Mouse (Mus musculus) lung, postnatal 0 days (tissue): ENCODE results near the gene Arl8b. TPM values are rescaled to one million over a fixed set of nuclear protein-coding genes. Genes with fewer than 3 reads are reported as not detected.

Source experiments
- ATAC-seq: fragments of 200-750 bp; cut with Nextera tagmentation; 2 replicates; pipeline ENCODE4 v1.8.0; 2017; ENCODE audit warnings: moderate library complexity
- DNase-seq: peaks from one replicate; pipeline ENCODE4 v3.0.0-alpha.2; 2016; ENCODE audit warnings: low spot score
- H3K27ac ChIP-seq: fragments of 300-500 bp; sonication (generic); 2 replicates; pipeline ENCODE4 v1.5.1; 2014; ENCODE audit warnings: antibody characterized with exemption, mild to moderate bottlenecking, low read length, mixed read lengths
- H3K27me3 ChIP-seq: fragments of 300-500 bp; sonication (generic); replicated peaks from 2 replicates; pipeline ENCODE4 v1.6.1; 2014; ENCODE audit warnings: low read length, mixed read lengths; ENCODE audit not compliant: insufficient read depth
- H3K36me3 ChIP-seq: fragments of 300-500 bp; sonication (generic); 2 replicates; pipeline ENCODE4 v1.6.1; 2014; ENCODE audit warnings: low read length, mixed read lengths; ENCODE audit not compliant: insufficient read depth
- H3K4me1 ChIP-seq: fragments of 300-500 bp; sonication (generic); 2 replicates; pipeline ENCODE4 v1.6.1; 2014; ENCODE audit warnings: antibody characterized with exemption, low read depth, low read length, mixed read lengths; ENCODE audit not compliant: insufficient read depth
- H3K4me2 ChIP-seq: fragments of 300-500 bp; sonication (generic); replicated peaks from 2 replicates; pipeline ENCODE4 v1.6.1; 2014; ENCODE audit warnings: low read depth, mild to moderate bottlenecking, low read length, moderate library complexity, mixed read lengths
- H3K4me3 ChIP-seq: fragments of 300-500 bp; sonication (generic); 2 replicates; pipeline ENCODE4 v1.5.1; 2014; ENCODE audit warnings: low read depth, low read length
- H3K9ac ChIP-seq: fragments of 300-500 bp; sonication (generic); replicated peaks from 2 replicates; pipeline ENCODE4 v1.6.1; 2014; ENCODE audit warnings: low read depth, mild to moderate bottlenecking
- H3K9me3 ChIP-seq: fragments of 300-500 bp; sonication (generic); 2 replicates; pipeline ENCODE4 v1.6.1; 2016; ENCODE audit warnings: low read length, mixed read lengths
- CTCF ChIP-seq: IDR thresholded peaks from 2 replicates; pipeline ENCODE4 v1.5.1; 2016; ENCODE audit warnings: antibody characterized with exemption, mild to moderate bottlenecking
- EP300 ChIP-seq: IDR thresholded peaks from 2 replicates; pipeline ENCODE4 v1.6.1; 2016; ENCODE audit warnings: antibody characterized with exemption, mild to moderate bottlenecking, control low read depth
- WGBS: fragments of 180-500 bp; shearing (Covaris S2); extraction: QIAGEN DNeasy Blood & Tissue Kit; methylation state at CpG from one replicate; pipeline ENCODE4 v1.1.7; 2014; 5-methylcytosine and 5-hydroxymethylcytosine counted together
- polyA plus RNA-seq: library from polyadenylated mRNA; unstranded; fragments of >200 nt; fragmentation: Nextera tagmentation; extraction: Ambion mirVana; gene quantifications from 2 replicates; pipeline ENCODE4 v1.2.1, GENCODE M21; 2015

The Arl8b gene
- polyA plus RNA-seq, 1 experiment from 2014 or later, result 45.5 TPM

- WGBS, result 92% methylated on average over 7 of the region's 7 CpGs
- DNase-seq (no peak), ATAC-seq (no peak)
- Histone ChIP-seq H3K36me3 (peaks cover 4% of the 10 kb centered on the region; the same call in 1 of the 2 replicates), H3K9ac (no peak overlapping the region), H3K4me1 (no peaks in the 10 kb centered on the region), H3K4me3 (no peak overlapping the region), H3K27me3 (no peaks in the 10 kb centered on the region), H3K27ac (no peak overlapping the region), H3K9me3 (no peaks in the 10 kb centered on the region), H3K4me2 (no peak overlapping the region)
- TF ChIP-seq CTCF (no peak), EP300 (no peak)
Observed at GRCm38 (mm10) chr6:108844771-108845170, 61.9 kb downstream of the Arl8b start.

- DNase-seq (peak; percentile 61), ATAC-seq (peak; percentile 23; the same call in 1 of the 2 replicates)
- H3K36me3 ChIP-seq, result peaks cover 43% of the 10 kb centered on the region
- no peaks in the 10 kb centered on the region for H3K27me3 ChIP-seq
- no peaks in the 10 kb centered on the region for H3K9me3 ChIP-seq
- H3K4me2 ChIP-seq, result no peak overlapping the region
- TF ChIP-seq EP300 (no peak), CTCF (no peak)
- H3K4me3 ChIP-seq, result no peak overlapping the region
- no peak overlapping the region for H3K27ac ChIP-seq
- WGBS, result 51% methylated on average over 8 of the region's 8 CpGs
- H3K4me1 ChIP-seq, result no peaks in the 10 kb centered on the region
- no peak overlapping the region for H3K9ac ChIP-seq
Observed at GRCm38 (mm10) chr6:108852088-108852670, 69.3 kb downstream of the Arl8b start.

GRCm38 (mm10) chr6:108852986-108853385 is 70.1 kb downstream of the Arl8b start:
- DNase-seq, result no peak
- WGBS, result 94% methylated on average over 5 of the region's 5 CpGs
- ATAC-seq, result no peak

GRCm38 (mm10) chr6:108858583-108858982 is 75.7 kb downstream of the Arl8b start:
- Histone ChIP-seq H3K4me2 (no peak overlapping the region), H3K27ac (no peak overlapping the region), H3K36me3 (peaks cover 23% of the 10 kb centered on the region; the same call in 1 of the 2 replicates), H3K4me1 (no peaks in the 10 kb centered on the region), H3K9ac (no peak overlapping the region), H3K27me3 (no peaks in the 10 kb centered on the region), H3K9me3 (no peaks in the 10 kb centered on the region), H3K4me3 (no peak overlapping the region)
- TF ChIP-seq CTCF, result no peak
- no peak for TF ChIP-seq EP300
- ATAC-seq (no peak), DNase-seq (no peak)
- WGBS, result 96% methylated on average over 9 of the region's 9 CpGs

More at GRCm38 (mm10) chr6:108852986-108853385, 70.1 kb downstream of the Arl8b start:
- no peaks in the 10 kb centered on the region for H3K27me3 ChIP-seq
- H3K27ac ChIP-seq, result no peak overlapping the region
- no peak overlapping the region for H3K4me2 ChIP-seq
- TF ChIP-seq EP300, result no peak
- TF ChIP-seq CTCF, result no peak
- H3K9me3 ChIP-seq, result no peaks in the 10 kb centered on the region
- H3K9ac ChIP-seq, result no peak overlapping the region
- H3K36me3 ChIP-seq, result peaks cover 46% of the 10 kb centered on the region
- no peaks in the 10 kb centered on the region for H3K4me1 ChIP-seq
- H3K4me3 ChIP-seq, result no peak overlapping the region

DNA sequence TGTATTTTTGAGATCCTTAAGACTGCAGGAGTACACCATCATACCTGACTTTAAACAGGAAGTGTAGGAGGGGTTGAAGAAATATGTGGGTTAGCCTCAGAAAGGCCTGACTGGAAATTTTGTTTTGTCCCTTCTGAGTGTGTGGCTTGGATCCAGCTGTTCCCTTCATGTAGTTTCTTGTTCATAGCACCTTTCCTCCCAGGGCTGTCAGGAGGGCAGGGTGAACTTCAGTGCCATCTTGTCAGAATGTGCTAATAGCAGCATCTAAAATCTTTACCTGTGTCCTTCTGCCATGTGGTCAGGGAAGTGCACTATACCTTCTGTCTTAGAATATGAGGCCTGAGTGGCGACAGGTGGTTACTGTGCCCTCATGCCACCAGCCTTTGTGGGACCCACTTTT is 78.3 kb downstream of the Arl8b start:
- H3K4me3 ChIP-seq, result no peak overlapping the region
- no peak overlapping the region for H3K9ac ChIP-seq
- no peak overlapping the region for H3K4me2 ChIP-seq
- DNase-seq (no peak), ATAC-seq (no peak)
- H3K9me3 ChIP-seq, result no peaks in the 10 kb centered on the region
- H3K27me3 ChIP-seq, result no peaks in the 10 kb centered on the region
- WGBS, result 95% methylated on average over 1 of the region's 1 CpGs
- no peak overlapping the region for H3K27ac ChIP-seq
- TF ChIP-seq CTCF, result no peak
- TF ChIP-seq EP300, result no peak
- H3K4me1 ChIP-seq, result no peaks in the 10 kb centered on the region
- H3K36me3 ChIP-seq, result peaks cover 7% of the 10 kb centered on the region; the same call in 1 of the 2 replicates

DNA sequence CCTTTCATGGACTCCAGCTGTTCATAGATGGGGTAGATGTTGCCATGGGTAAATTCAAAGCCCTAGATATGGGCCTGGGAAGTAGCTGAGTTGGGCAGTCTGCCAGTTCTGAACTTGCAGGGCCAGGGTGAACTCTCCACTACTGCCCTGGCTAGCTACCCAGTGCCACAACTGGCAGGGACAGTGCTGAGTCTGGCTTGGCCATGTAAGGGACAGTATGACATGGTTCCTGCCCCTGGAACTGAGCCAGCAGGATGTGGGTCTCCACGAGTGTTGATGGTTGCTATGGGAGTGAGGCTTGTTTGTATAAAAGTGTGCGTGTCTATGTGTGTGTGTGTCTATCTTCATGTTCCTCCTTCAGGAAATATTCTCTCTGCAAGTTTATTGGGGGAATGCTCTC is 79.6 kb downstream of the Arl8b start:
- no peak for TF ChIP-seq EP300
- no peak for TF ChIP-seq CTCF
- H3K9ac ChIP-seq, result no peak overlapping the region
- no peak for DNase-seq

More for the DNA sequence above, 79.6 kb downstream of the Arl8b start:
- Histone ChIP-seq H3K4me1 (no peaks in the 10 kb centered on the region), H3K36me3 (peaks cover 7% of the 10 kb centered on the region; the same call in 1 of the 2 replicates), H3K9me3 (no peaks in the 10 kb centered on the region), H3K27ac (no peak overlapping the region), H3K27me3 (no peaks in the 10 kb centered on the region), H3K4me3 (no peak overlapping the region), H3K4me2 (no peak overlapping the region)
- peak; percentile 43 for ATAC-seq
- WGBS, result 43% methylated on average over 2 of the region's 2 CpGs
